Mouse (Mus musculus) urinary bladder, postnatal 4 days (tissue): ENCODE measurements around the gene Taar9.
"Not testable (repeated sequence)": the region's sequence is repeated elsewhere in the genome, so short reads cannot be mapped to it uniquely, and the experiment has no call there.

Source experiments
- DNase-seq, 2 experiments: peaks; one replicate each; pipeline ENCODE4 v3.0.0; 2021 to 2022; ENCODE audit warnings: low spot score in 2 of 2

Gene Taar9

DNA sequence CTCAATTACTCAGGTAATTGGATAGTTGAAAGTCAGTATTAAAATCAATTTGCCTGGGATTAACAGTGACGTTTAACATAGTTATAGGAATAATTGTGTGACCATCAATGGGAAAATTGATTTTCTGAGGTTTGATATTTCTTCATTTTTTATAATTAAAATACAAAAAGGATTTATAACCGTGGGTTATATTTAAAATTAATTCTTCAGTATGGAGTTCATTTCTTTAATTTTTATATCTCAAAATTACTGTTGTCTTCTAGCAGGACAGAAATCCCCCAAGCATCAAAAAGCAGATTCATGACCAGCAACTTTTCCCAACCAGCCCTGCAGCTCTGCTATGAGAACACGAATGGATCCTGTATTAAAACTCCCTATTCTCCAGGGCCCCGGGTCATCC lies 33.1 kb downstream of the Taar9 start, which contains the start of gene Taar8a:
Gene Taar8a (plus strand): TSS at position 301 of the 400 bp plus-strand sequence.
- not testable (repeated sequence) for DNase-seq

DNA sequence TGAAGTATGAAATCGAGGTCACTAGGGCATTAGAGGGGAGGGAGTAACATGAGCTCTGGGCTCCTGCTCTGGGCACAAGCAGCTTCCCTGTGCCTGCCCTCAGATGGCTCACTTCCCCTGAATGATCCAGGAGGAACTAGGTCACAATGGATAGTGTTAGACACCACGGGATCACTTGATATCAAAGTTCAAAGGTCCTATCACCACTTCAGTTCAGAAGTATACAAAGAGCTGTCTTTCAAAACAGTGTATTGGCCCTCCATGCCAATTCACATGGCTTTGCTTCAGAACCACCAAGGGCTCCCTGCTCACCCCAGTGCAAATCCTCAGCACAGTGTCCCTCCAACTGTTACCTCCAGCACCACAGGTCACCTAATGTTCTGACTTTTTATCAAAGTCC lies 34.6 kb downstream of the Taar9 start:
- DNase-seq: not testable (repeated sequence)

- no peak for DNase-seq
Measured at GRCm38 (mm10) chr10:24058986-24059385, 50.3 kb downstream of the Taar9 start.
